Mouse (Mus musculus) E14TG2a.4 (cell line): Measurements from ENCODE around the gene Tpmt.

Source experiments
- CTCF ChIP-seq: conservative IDR thresholded peaks from 2 replicates; pipeline ENCODE4 v1.5.1; 2014; ENCODE audit warnings: low read length
- NANOG ChIP-seq: IDR thresholded peaks from 2 replicates; pipeline ENCODE4 v1.6.1; 2014; ENCODE audit warnings: borderline replicate concordance, low read length, mixed read lengths

DNA sequence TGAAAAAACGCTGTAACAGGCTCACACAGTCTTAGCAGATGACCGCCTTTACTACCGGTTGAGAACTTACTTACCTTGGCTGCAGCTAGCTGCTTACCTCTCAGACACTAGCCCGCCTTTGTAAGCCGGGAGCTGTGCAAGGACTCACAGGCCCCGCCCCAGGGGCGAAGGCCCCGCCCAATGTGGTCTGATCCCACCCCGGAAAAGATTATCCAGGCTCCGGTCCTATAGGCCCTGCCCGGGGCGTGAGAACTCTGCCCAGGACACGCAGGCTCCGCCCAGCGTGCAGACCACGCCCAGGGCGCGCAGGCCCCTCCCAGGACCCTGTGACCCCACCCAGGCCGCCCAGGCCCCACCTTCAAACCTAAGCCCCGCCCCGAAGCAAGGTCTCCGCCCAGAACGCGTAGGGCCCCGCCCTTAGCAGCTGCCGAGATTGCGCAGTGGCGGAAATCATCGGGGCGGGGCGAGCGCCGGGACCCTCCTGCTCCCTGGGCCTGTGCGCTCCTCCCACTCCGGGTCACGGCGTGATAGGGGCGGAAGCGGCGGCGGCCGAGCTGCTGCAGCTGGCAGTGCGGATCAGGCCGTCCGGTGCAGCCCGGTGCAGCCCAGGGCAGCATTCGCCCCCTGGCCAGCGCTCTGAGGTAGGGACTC, 1.4 kb downstream of the Tpmt start, which contains the start of gene Kdm1b:
- TF ChIP-seq CTCF: no peak
- no peak for TF ChIP-seq NANOG
